Mouse (Mus musculus) kidney, adult 2 months (tissue): ENCODE results near the gene H2-Oa.

Source experiments
- CTCF ChIP-seq: fragments of 200-500 bp; conservative IDR thresholded peaks from 2 replicates; pipeline ENCODE4 v1.5.1; 2011; ENCODE audit warnings: low read depth, mild to moderate bottlenecking, control low read depth, low read length, moderate library complexity, mixed read lengths; ENCODE audit not compliant: insufficient read depth, insufficient read length
- POLR2A ChIP-seq: fragments of 200-500 bp; IDR thresholded peaks from one replicate; pipeline ENCODE4 v1.6.1; 2011; ENCODE audit warnings: low read depth, low read length, control low read depth

DNA sequence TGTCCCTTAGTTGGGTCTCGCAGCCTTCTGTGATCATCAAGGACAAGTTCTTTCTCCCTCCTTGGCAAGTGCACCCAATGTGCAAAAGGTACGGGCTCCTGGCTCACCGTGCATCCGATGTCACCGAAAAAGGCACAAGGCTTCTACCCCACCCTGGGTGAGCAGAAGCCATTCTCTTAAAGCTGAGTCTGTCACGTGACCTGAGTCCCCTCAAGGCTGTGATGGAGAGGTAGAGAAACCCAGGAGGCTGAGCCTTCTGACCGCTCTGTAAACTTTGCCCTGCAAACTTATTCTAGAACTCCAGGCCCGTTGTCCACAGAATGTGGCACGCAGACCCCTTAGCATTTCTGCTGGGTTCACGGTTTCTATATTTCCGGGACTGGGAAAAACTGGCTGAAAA is 13.1 kb upstream of the H2-Oa start:
- TF ChIP-seq POLR2A (no peak), CTCF (no peak)
